Mouse (Mus musculus) limb, embryonic 10.5 days (tissue): ENCODE data around the gene Mettl1. TPM values are rescaled to one million over a fixed set of nuclear protein-coding genes. Genes with fewer than 3 reads are reported as not detected.
A peak's percentile ranks its signal among the peaks of the same experiment; 100 is the strongest.
"Not testable (repeated sequence)": the region's sequence is repeated elsewhere in the genome, so short reads cannot be mapped to it uniquely, and the experiment has no call there.

Experiments
- DNase-seq: peaks from one replicate; pipeline ENCODE4 v3.0.0-alpha.2; 2017; ENCODE audit warnings: low spot score
- H3K27ac ChIP-seq: fragments of 300-500 bp; sonication (generic); 2 replicates; pipeline ENCODE4 v1.5.1; 2016; ENCODE audit warnings: mild to moderate bottlenecking
- H3K27me3 ChIP-seq: fragments of 300-500 bp; sonication (generic); 2 replicates; pipeline ENCODE4 v1.6.1; 2016; ENCODE audit warnings: low read depth, mild to moderate bottlenecking; ENCODE audit not compliant: poor library complexity, severe bottlenecking
- H3K36me3 ChIP-seq: fragments of 300-500 bp; sonication (generic); 2 replicates; pipeline ENCODE4 v1.6.1; 2016; ENCODE audit warnings: mild to moderate bottlenecking, moderate library complexity
- H3K4me1 ChIP-seq: fragments of 300-500 bp; sonication (generic); 2 replicates; pipeline ENCODE4 v1.6.1; 2016
- H3K4me3 ChIP-seq: fragments of 300-500 bp; sonication (generic); 2 replicates; pipeline ENCODE4 v1.5.1; 2016; ENCODE audit warnings: mild to moderate bottlenecking, moderate library complexity
- H3K9me3 ChIP-seq: fragments of 300-500 bp; sonication (generic); replicated peaks from 2 replicates; pipeline ENCODE4 v1.6.1; 2016; ENCODE audit warnings: mild to moderate bottlenecking
- WGBS: fragments of 180-500 bp; shearing (Covaris S2); methylation state at CpG from one replicate; pipeline ENCODE4 v1.1.7; 2016; 5-methylcytosine and 5-hydroxymethylcytosine counted together
- polyA plus RNA-seq: library from polyadenylated mRNA; unstranded; fragments of >200 nt; fragmentation: Nextera tagmentation; extraction: Ambion mirVana; gene quantifications from 2 replicates; pipeline ENCODE4 v1.2.1, GENCODE M21; 2016

Gene Mettl1
- polyA plus RNA-seq, 1 experiment from 2014 or later = 60.2 TPM

DNA sequence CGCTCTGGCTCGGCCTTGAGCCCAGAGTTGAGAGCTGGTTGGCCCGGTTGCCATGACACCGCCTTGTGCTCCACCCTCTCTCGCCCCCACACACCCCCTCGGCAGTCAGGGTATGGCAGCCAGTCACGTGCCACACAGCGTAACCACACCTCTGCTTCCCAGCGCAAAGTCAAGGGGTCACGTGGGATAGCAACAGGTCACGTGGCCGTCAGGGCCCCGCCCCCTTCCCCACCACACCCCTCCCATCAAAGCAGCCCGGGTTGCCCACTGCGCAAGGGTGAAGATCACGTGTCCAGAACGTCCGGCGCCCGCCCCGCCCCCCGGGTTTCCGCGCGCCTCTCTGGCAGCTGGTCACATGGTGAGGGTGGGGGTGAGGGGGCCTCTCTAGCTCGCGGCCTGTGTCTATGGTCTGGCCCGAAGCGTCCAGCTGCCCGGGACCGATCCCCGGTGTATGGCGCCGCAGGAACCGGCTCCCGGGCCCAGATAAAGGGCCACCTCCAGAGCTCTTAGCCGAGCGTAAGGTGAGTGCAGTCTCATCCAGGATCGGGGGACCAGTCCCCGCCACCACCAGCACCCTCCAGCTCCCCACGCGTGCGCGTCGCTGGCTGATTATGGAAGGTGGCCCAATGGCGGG, 22.1 kb downstream of the Mettl1 start, which contains the start of gene Cdk4:
Cdk4 (plus strand) TSS at position 296 of the 634 bp plus-strand sequence.
- H3K4me1 ChIP-seq = peaks cover 44% of the 10 kb centered on the region
- peaks cover 38% of the 10 kb centered on the region for H3K27me3 ChIP-seq
- H3K36me3 ChIP-seq = peaks cover 43% of the 10 kb centered on the region
- peak; percentile 100 for DNase-seq
- peak within 1 kb of the TSS; percentile 99 for H3K27ac ChIP-seq
- H3K4me3 ChIP-seq = peak within 1 kb of the TSS; percentile 90
- under 1% methylated on average over 46 of the region's 46 CpGs for WGBS
- H3K9me3 ChIP-seq = no peaks in the 10 kb centered on the region

GRCm38 (mm10) chr10:127063913-127064870, 23.0 kb downstream of the Mettl1 start:
- WGBS = 18% methylated on average over 37 of the region's 37 CpGs
- peak; percentile 53 for DNase-seq
- Histone ChIP-seq H3K27ac (peak overlapping the region; percentile 99), H3K36me3 (peaks cover 47% of the 10 kb centered on the region), H3K27me3 (peaks cover 30% of the 10 kb centered on the region), H3K4me3 (peak overlapping the region; percentile 90), H3K4me1 (peaks cover 44% of the 10 kb centered on the region), H3K9me3 (no peaks in the 10 kb centered on the region)

DNA sequence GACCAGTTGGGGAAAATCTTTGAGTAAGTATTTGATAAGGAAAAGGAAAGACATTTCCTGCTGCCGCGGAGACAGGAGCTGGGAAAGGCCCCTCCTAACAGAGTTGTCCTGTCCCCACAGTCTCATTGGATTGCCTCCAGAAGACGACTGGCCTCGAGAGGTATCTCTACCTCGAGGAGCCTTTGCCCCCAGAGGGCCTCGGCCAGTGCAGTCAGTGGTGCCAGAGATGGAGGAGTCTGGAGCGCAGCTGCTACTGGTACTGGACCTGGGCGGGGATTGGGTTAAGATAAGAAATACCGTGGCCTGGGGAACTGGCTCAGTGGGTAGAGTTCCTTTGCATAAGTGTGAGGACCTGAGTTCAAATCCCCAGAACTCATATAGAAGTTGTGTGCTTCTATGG, 24.8 kb downstream of the Mettl1 start:
- peaks cover 39% of the 10 kb centered on the region for H3K4me1 ChIP-seq
- peaks cover 12% of the 10 kb centered on the region for H3K27me3 ChIP-seq
- WGBS = 94% methylated on average over 9 of the region's 9 CpGs
- peaks cover 47% of the 10 kb centered on the region for H3K36me3 ChIP-seq
- no peaks in the 10 kb centered on the region for H3K9me3 ChIP-seq
- DNase-seq = no peak
- H3K27ac ChIP-seq = no peak overlapping the region
- no peak overlapping the region for H3K4me3 ChIP-seq

- no peak overlapping the region for H3K27ac ChIP-seq
- peaks cover 6% of the 10 kb centered on the region for H3K27me3 ChIP-seq
- H3K36me3 ChIP-seq = peaks cover 47% of the 10 kb centered on the region
- peaks cover 44% of the 10 kb centered on the region for H3K4me1 ChIP-seq
- H3K4me3 ChIP-seq = peak overlapping the region; percentile 16; the same call in 1 of the 2 replicates
- DNase-seq = no peak
- no peaks in the 10 kb centered on the region for H3K9me3 ChIP-seq
- 91% methylated on average over 14 of the region's 14 CpGs for WGBS
Measured at GRCm38 (mm10) chr10:127066519-127067018, 25.4 kb downstream of the Mettl1 start.

- 88% methylated on average over 9 of the region's 9 CpGs for WGBS
- Histone ChIP-seq H3K27ac (peak overlapping the region; percentile 89), H3K9me3 (no peaks in the 10 kb centered on the region), H3K4me1 (peaks cover 38% of the 10 kb centered on the region), H3K36me3 (peaks cover 47% of the 10 kb centered on the region), H3K27me3 (no peaks in the 10 kb centered on the region), H3K4me3 (peak overlapping the region; percentile 68)
- DNase-seq = no peak
Measured at GRCm38 (mm10) chr10:127068360-127069038, 27.3 kb downstream of the Mettl1 start.

DNA sequence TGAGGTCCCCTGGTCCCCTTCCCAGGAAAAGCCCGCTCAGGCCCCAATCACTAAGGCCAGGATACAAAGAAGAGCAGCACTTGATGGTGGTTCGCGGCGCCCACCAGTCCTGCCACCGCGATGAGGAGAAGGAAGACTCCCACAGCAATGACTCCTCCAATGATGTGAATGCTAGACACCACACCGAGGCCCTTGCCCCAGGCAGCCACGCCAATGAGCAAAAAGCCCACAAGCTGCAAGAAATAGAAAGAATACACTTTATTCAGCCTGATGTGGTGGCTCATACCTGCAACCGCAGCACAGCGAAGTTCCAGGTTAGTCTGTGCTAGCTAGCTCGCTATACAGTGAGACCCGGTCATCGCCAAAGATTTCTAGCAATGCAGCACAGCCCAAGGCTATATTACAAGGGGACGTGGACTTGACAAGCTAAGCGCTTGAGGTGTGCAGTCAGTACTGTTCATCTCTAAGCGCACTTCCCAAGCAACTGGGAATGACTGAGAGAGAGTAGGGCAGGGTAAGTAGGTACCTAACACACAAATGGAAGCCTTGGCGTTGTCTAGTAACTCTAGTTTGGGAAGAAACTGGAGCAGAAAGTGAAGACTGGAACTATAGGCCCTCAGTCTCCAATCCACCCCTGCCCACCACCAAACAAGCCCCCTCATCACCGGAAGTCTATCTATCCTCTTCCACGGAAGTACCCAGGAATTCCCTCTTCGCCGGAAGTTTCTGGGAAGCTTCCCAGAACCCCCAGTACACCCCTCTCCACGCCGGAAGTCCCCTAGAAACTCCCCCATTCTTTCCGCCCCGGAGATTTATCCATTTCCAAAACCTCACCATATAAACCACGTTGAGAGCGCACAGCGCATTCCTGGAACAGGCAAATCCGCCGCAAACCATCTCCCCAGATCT, 28.3 kb downstream of the Mettl1 start:
- peak; percentile 53 for DNase-seq
- no peaks in the 10 kb centered on the region for H3K9me3 ChIP-seq
- peak overlapping the region; percentile 68 for H3K4me3 ChIP-seq
- H3K27me3 ChIP-seq = no peaks in the 10 kb centered on the region
- WGBS = 11% methylated on average over 30 of the region's 30 CpGs
- H3K4me1 ChIP-seq = peaks cover 37% of the 10 kb centered on the region
- peak overlapping the region; percentile 89 for H3K27ac ChIP-seq
- peaks cover 43% of the 10 kb centered on the region for H3K36me3 ChIP-seq

DNA sequence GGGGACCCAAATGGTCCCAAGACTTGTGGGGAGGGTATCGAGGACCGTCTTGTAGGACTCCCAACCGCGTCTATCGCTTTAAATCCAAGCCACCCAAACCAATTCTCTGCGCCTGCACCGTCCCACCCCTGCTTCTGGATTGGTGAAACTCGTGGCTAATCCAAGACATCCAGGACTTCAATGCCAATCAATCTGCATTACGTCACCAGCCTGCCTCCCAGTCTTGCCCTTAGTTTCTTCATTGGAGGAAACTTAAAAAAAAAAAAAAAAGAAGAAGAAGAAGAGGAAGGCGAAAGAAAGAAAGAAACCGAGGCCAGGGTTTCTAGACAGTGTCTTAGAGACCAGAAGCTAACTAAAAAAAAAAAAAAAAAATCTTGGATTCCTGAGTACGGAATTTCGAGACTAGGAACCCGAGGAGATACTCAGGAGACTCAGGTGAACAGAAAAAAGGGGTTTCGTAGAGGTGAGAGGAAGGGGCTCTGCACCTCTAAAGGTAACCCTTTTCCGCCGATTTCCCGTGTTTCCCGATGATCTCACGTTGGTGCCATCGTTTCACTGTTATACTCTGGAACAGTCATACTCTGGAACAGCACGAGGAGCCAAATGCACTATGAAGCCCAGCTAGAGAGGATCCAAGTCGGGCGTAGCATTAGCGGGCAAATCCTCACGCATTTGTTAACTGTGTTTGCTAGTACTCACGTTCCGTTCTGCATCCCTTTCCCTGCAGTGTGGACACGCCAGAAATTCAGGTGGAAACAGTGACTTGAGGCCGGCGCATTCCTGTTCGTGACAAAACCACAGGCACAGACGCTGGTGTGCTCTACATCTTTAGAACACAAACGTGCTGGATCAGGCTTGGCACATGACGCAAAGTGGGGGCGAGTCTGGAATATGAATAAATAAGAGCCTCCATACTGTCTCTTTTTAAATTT, 29.2 kb downstream of the Mettl1 start, which contains the start of gene Tspan31:
Tspan31 (minus strand) TSS at position 75 of the 932 bp plus-strand sequence.
- Histone ChIP-seq H3K4me1 (peaks cover 30% of the 10 kb centered on the region), H3K27me3 (peaks cover 8% of the 10 kb centered on the region), H3K27ac (peak within 1 kb of the TSS; percentile 89), H3K9me3 (no peaks in the 10 kb centered on the region), H3K4me3 (peak within 1 kb of the TSS; percentile 68), H3K36me3 (peaks cover 34% of the 10 kb centered on the region)
- 3% methylated on average over 36 of the region's 36 CpGs for WGBS
- DNase-seq = peak; percentile 85

DNA sequence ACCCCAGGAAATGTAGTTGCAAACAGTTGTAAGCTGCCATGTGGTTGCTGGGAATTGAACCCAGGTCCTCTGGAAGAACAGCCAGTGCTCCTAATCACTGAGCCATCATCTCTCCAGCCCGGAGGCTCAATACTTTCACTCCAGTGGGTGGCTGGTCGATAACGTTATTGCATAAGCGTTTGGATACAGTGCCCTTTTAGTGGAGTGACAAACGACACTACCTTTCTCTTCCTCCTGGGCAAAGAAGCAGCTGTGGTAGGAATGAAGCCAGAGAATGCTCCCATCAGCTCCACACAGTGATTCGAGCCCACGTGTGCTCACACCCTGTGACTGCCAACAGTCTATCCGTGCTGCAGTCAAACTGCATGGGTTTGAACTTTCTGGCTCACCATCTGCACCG, 30.0 kb downstream of the Mettl1 start:
- DNase-seq = no peak
- peak overlapping the region; percentile 68 for H3K4me3 ChIP-seq
- H3K36me3 ChIP-seq = peaks cover 26% of the 10 kb centered on the region
- peaks cover 15% of the 10 kb centered on the region for H3K27me3 ChIP-seq
- H3K9me3 ChIP-seq = no peaks in the 10 kb centered on the region
- WGBS = 80% methylated on average over 9 of the region's 9 CpGs
- peak overlapping the region; percentile 89; the same call in 1 of the 2 replicates for H3K27ac ChIP-seq
- H3K4me1 ChIP-seq = peaks cover 33% of the 10 kb centered on the region

GRCm38 (mm10) chr10:127072270-127072669, 31.1 kb downstream of the Mettl1 start:
- peaks cover 16% of the 10 kb centered on the region for H3K36me3 ChIP-seq
- DNase-seq, H3K4me3 ChIP-seq, H3K27ac ChIP-seq, H3K9me3 ChIP-seq: not testable (repeated sequence)
- H3K27me3 ChIP-seq = peaks cover 26% of the 10 kb centered on the region
- WGBS = 92% methylated on average over 4 of the region's 4 CpGs
- H3K4me1 ChIP-seq = peaks cover 30% of the 10 kb centered on the region

- not testable (repeated sequence) for H3K36me3 ChIP-seq, H3K9me3 ChIP-seq, H3K4me3 ChIP-seq, H3K27ac ChIP-seq, DNase-seq
- H3K27me3 ChIP-seq = peaks cover 33% of the 10 kb centered on the region
- 79% methylated on average over 2 of the region's 2 CpGs for WGBS
- peaks cover 35% of the 10 kb centered on the region for H3K4me1 ChIP-seq
Measured at GRCm38 (mm10) chr10:127072969-127073368, 31.8 kb downstream of the Mettl1 start.

DNA sequence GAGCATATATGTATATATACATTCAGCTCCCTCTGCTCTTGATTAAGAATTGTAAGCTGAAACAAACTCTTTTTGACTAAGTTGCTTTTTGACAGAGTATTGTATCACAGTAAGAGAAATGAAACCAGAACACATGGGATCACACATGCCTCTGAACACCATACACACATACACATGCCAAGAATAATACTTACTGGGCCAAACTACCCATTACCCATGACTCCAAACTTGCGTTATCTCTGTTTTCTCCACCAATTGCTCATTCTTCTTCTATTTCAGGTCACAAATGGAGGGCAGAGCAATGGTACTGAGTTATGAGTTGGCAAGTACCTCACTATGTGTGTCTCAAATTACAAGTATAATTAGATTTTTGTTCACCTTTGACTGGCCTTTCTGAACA, 32.8 kb downstream of the Mettl1 start:
- Histone ChIP-seq H3K36me3 (no peaks in the 10 kb centered on the region), H3K27ac (no peak overlapping the region), H3K4me1 (peaks cover 38% of the 10 kb centered on the region), H3K9me3 (no peaks in the 10 kb centered on the region), H3K4me3 (no peak overlapping the region), H3K27me3 (peaks cover 43% of the 10 kb centered on the region)
- 92% methylated on average over 1 of the region's 1 CpGs for WGBS
- DNase-seq = no peak
